Mouse (Mus musculus): ENCODE data around the gene Zbtb37. TPM values are rescaled to one million over a fixed set of nuclear protein-coding genes. Genes with fewer than 3 reads are reported as not detected.

Gene Zbtb37
- polyA plus RNA-seq (2012; ENCODE audit: insufficient read depth, insufficient read length, missing spikeins): 8.2 and 8.3 TPM in 2 replicates

- H3K4me1 ChIP-seq (ENCODE audit: control insufficient read depth, insufficient read depth, low read length): peaks cover 3% of the 10 kb centered on the region; the same call in 1 of the 2 replicates
- no peak for TF ChIP-seq CTCF (IDR thresholded peaks at IDR 0.05; ENCODE audit: low read depth, low read length)
- TF ChIP-seq POLR2A (IDR thresholded peaks at IDR 0.05; ENCODE audit: borderline replicate concordance, low read depth, low read length): peak; percentile 98
- peak within 1 kb of the TSS; percentile 89 for H3K4me3 ChIP-seq (ENCODE audit: insufficient read depth, low read length)
- peak within 1 kb of the TSS; percentile 86 for H3K27ac ChIP-seq (ENCODE audit: insufficient read depth, low read depth, low read length)
Measured at GRCm38 (mm10) chr1:161034435-161035280, at the start of gene Zbtb37. Gene Zbtb37 (minus strand): TSS chr1:161034849.

GRCm38 (mm10) chr1:161077243-161077642 is 42.6 kb upstream of the Zbtb37 start:
- H3K4me3 ChIP-seq (ENCODE audit: insufficient read depth, low read length): no peak overlapping the region
- no peak overlapping the region for H3K27ac ChIP-seq (ENCODE audit: insufficient read depth, low read depth, low read length)
- TF ChIP-seq CTCF (IDR thresholded peaks at IDR 0.05; ENCODE audit: low read depth, low read length): no peak
- TF ChIP-seq POLR2A (IDR thresholded peaks at IDR 0.05; ENCODE audit: borderline replicate concordance, low read depth, low read length): no peak

GRCm38 (mm10) chr1:161076238-161076637 is 41.6 kb upstream of the Zbtb37 start:
- H3K27ac ChIP-seq (ENCODE audit: insufficient read depth, low read depth, low read length): peak overlapping the region; percentile 66
- H3K4me1 ChIP-seq (ENCODE audit: control insufficient read depth, insufficient read depth, low read length): peaks cover 29% of the 10 kb centered on the region
- H3K4me3 ChIP-seq (ENCODE audit: insufficient read depth, low read length): peak overlapping the region; percentile 61
- no peak for TF ChIP-seq POLR2A (IDR thresholded peaks at IDR 0.05; ENCODE audit: borderline replicate concordance, low read depth, low read length)

More at GRCm38 (mm10) chr1:161077243-161077642, 42.6 kb upstream of the Zbtb37 start:
- H3K4me1 ChIP-seq (ENCODE audit: control insufficient read depth, insufficient read depth, low read length): peaks cover 29% of the 10 kb centered on the region

- Histone ChIP-seq H3K27ac (ENCODE audit: insufficient read depth, low read depth, low read length) (peak overlapping the region; percentile 23), H3K4me1 (ENCODE audit: control insufficient read depth, insufficient read depth, low read length) (peaks cover 22% of the 10 kb centered on the region), H3K4me3 (ENCODE audit: insufficient read depth, low read length) (peak overlapping the region; percentile 77)
- TF ChIP-seq CTCF (IDR thresholded peaks at IDR 0.05; ENCODE audit: low read depth, low read length) (no peak), POLR2A (IDR thresholded peaks at IDR 0.05; ENCODE audit: borderline replicate concordance, low read depth, low read length) (no peak)
Measured at GRCm38 (mm10) chr1:161071272-161071620, 36.6 kb upstream of the Zbtb37 start.

GRCm38 (mm10) chr1:161070352-161071271 is 36.0 kb upstream of the Zbtb37 start, which contains the start of the genes Dars2 and Cenpl:
Gene Dars2 (minus strand): TSS chr1:161070658.
Gene Cenpl (plus strand): TSS chr1:161070713.
- no peak for TF ChIP-seq POLR2A (IDR thresholded peaks at IDR 0.05; ENCODE audit: borderline replicate concordance, low read depth, low read length)
- Histone ChIP-seq H3K4me3 (ENCODE audit: insufficient read depth, low read length) (peak within 1 kb of the TSS; percentile 77), H3K27ac (ENCODE audit: insufficient read depth, low read depth, low read length) (peak within 1 kb of the TSS; percentile 47), H3K4me1 (ENCODE audit: control insufficient read depth, insufficient read depth, low read length) (peaks cover 22% of the 10 kb centered on the region)

- no peak overlapping the region for H3K27ac ChIP-seq (ENCODE audit: insufficient read depth, low read depth, low read length)
- TF ChIP-seq POLR2A (IDR thresholded peaks at IDR 0.05; ENCODE audit: borderline replicate concordance, low read depth, low read length) (no peak), CTCF (IDR thresholded peaks at IDR 0.05; ENCODE audit: low read depth, low read length) (no peak)
- no peak overlapping the region for H3K4me3 ChIP-seq (ENCODE audit: insufficient read depth, low read length)
- no peaks in the 10 kb centered on the region for H3K4me1 ChIP-seq (ENCODE audit: control insufficient read depth, insufficient read depth, low read length)
Measured at GRCm38 (mm10) chr1:161063351-161063750, 28.7 kb upstream of the Zbtb37 start.

- H3K4me1 ChIP-seq (ENCODE audit: control insufficient read depth, insufficient read depth, low read length): peaks cover 2% of the 10 kb centered on the region; the same call in 1 of the 2 replicates
- no peak overlapping the region for H3K27ac ChIP-seq (ENCODE audit: insufficient read depth, low read depth, low read length)
- TF ChIP-seq POLR2A (IDR thresholded peaks at IDR 0.05; ENCODE audit: borderline replicate concordance, low read depth, low read length): no peak
- TF ChIP-seq CTCF (IDR thresholded peaks at IDR 0.05; ENCODE audit: low read depth, low read length): no peak
- H3K4me3 ChIP-seq (ENCODE audit: insufficient read depth, low read length): no peak overlapping the region
Measured at GRCm38 (mm10) chr1:161057164-161057563, 22.5 kb upstream of the Zbtb37 start.

GRCm38 (mm10) chr1:161046972-161047371 is 12.3 kb upstream of the Zbtb37 start:
- Histone ChIP-seq H3K4me3 (ENCODE audit: insufficient read depth, low read length) (no peak overlapping the region), H3K4me1 (ENCODE audit: control insufficient read depth, insufficient read depth, low read length) (0 out of 2 replicates have a peak, but pooled peaks cover 2% of the 10 kb centered on the region), H3K27ac (ENCODE audit: insufficient read depth, low read depth, low read length) (no peak overlapping the region)
- TF ChIP-seq POLR2A (IDR thresholded peaks at IDR 0.05; ENCODE audit: borderline replicate concordance, low read depth, low read length) (no peak), CTCF (IDR thresholded peaks at IDR 0.05; ENCODE audit: low read depth, low read length) (no peak)

- no peak overlapping the region for H3K27ac ChIP-seq (ENCODE audit: insufficient read depth, low read depth, low read length)
- no peak overlapping the region for H3K4me3 ChIP-seq (ENCODE audit: insufficient read depth, low read length)
- no peak for TF ChIP-seq CTCF (IDR thresholded peaks at IDR 0.05; ENCODE audit: low read depth, low read length)
- H3K4me1 ChIP-seq (ENCODE audit: control insufficient read depth, insufficient read depth, low read length): no peaks in the 10 kb centered on the region
Measured at GRCm38 (mm10) chr1:161041261-161042020, 6.8 kb upstream of the Zbtb37 start.
